Mouse (Mus musculus): ENCODE results near the gene Cby1. TPM values are rescaled to one million over a fixed set of nuclear protein-coding genes. Genes with fewer than 3 reads are reported as not detected.
"Not testable (repeated sequence)": the region's sequence is repeated elsewhere in the genome, so short reads cannot be mapped to it uniquely, and the experiment has no call there.

Cby1 gene
- polyA plus RNA-seq, 1 experiment, result 31.5 TPM

DNA sequence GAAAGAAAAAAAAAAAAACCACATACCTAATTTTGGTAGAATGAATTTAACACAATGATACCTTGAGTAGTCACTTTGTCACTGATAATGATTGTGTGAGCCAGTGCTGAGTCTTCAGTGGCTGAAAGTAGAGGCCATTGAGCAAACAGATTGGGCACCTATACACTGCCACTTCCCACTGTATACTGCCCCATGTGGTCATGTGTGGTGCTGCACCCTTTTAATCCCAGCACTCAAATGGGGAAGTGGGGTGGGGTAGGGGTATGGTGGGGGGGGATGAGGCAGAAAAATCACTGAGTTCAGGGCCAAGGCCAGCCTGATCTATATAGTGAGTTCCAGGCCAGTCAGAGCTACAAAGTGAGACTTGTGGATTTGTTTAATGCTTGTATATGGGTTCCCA is 8.4 kb upstream of the Cby1 start:
- TF ChIP-seq POLR2A (IDR thresholded peaks at IDR 0.05; ENCODE audit: borderline replicate concordance, extremely low read depth, insufficient read depth, insufficient read length, poor library complexity, severe bottlenecking), result no peak
- peak; percentile 68; the same call in 1 of the 2 replicates for TF ChIP-seq CTCF (IDR thresholded peaks at IDR 0.05; ENCODE audit: borderline replicate concordance, extremely low read depth, insufficient read depth, insufficient read length)
- peak; percentile 20 for DNase-seq (ENCODE audit: low read depth)

DNA sequence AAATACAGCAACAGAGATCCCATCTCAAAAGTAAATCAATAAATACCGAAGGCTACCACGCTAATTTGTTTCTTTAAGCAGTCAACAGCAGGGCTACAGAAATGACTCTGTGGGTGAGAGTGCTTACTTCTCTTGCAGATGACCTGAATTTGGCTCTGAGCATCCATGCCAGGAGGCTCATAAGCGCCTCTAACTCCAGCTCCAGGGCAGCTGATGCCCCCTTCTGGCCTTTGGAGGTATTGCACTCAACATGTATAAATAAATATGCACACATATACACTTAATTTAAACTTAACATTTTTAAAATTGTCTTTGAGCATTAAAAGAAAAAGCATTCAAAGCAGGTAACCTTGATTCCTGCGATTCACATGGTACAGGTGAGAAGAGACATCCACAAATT is 7.5 kb upstream of the Cby1 start:
- no peak for DNase-seq (ENCODE audit: low read depth)

DNA sequence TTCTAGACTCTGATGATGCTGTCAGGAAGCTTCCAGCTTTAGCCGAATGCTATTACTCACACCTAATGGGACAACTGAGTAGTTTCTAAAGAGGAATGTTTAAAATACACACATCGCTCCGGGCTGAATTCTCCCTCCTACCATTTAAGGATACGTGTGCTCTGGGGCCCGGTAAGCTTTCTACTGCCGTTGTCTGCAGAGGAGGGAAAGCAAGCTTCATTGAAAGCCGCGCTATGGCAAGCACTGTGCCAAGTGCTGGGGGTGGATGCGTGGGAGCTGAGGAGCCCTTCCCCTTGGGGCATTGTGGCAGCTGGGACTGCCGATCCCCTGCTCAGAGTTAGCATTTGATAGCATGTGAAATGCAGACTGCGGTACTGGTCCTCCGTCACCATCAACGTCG is 2.5 kb upstream of the Cby1 start:
- DNase-seq (ENCODE audit: low read depth), result no peak
- TF ChIP-seq POLR2A (IDR thresholded peaks at IDR 0.05; ENCODE audit: borderline replicate concordance, extremely low read depth, insufficient read depth, insufficient read length, poor library complexity, severe bottlenecking) (no peak), CTCF (IDR thresholded peaks at IDR 0.05; ENCODE audit: borderline replicate concordance, extremely low read depth, insufficient read depth, insufficient read length) (no peak)

More for the DNA sequence above, 7.5 kb upstream of the Cby1 start:
- TF ChIP-seq CTCF (IDR thresholded peaks at IDR 0.05; ENCODE audit: borderline replicate concordance, extremely low read depth, insufficient read depth, insufficient read length), result peak; percentile 52; the same call in 1 of the 2 replicates
- no peak for TF ChIP-seq POLR2A (IDR thresholded peaks at IDR 0.05; ENCODE audit: borderline replicate concordance, extremely low read depth, insufficient read depth, insufficient read length, poor library complexity, severe bottlenecking)

DNA sequence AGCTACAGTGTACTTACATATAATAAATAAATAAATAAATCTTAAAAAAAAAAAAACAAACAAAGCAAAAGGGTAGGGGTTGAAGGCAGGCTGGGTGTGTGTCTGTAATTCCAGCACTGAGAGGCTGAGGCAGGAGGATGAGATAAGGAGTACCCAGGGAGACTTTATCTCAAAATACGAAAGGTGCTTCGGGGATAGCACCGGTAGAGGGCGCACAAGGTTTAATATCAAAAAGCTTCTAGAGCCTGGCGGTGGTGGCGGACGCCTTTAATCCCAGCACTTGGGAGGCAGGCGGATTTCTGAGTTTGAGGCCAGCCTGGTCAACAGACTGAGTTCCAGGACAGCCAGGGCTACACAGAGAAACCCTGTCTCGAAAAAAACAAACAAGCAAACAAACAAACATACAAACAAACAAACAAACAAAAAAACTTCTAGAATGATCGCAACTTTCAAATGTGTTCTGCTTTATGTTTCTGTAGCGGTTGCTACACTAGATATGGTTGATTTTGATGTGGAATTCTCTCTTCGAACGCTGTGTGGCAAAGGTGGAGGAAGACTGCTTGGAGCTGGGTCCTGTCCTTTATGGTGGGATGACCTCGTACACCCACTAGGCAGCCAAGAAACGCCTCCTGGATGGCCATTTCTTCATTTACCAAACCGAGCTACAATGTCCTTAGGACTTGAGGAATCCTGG is 1.0 kb upstream of the Cby1 start:
- no peak for TF ChIP-seq POLR2A (IDR thresholded peaks at IDR 0.05; ENCODE audit: borderline replicate concordance, extremely low read depth, insufficient read depth, insufficient read length, poor library complexity, severe bottlenecking)
- TF ChIP-seq CTCF (IDR thresholded peaks at IDR 0.05; ENCODE audit: borderline replicate concordance, extremely low read depth, insufficient read depth, insufficient read length), result peak; percentile 64; the same call in 1 of the 2 replicates
- DNase-seq (ENCODE audit: low read depth), result peak; percentile 91

DNA sequence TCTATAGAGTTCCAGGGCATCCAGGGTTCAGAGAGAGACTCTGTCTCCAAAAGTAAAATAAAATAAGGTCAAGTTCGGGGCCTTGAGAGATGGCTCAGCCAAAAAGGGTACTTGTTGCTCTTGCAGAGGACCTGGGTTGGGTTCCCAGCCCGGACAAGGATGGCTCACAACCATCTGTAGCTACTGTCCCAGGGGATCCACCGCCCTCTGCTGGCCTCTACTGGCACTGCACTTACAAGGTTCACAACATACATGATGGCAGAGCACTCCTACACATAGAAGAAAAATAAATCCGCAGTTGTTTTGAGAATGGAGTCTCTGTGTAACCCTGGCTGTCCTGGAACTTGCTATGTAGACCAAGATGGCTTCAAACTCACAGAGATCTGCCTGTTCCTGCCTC is 2.9 kb downstream of the Cby1 start:
- no peak for TF ChIP-seq POLR2A (IDR thresholded peaks at IDR 0.05; ENCODE audit: borderline replicate concordance, extremely low read depth, insufficient read depth, insufficient read length, poor library complexity, severe bottlenecking)
- TF ChIP-seq CTCF (IDR thresholded peaks at IDR 0.05; ENCODE audit: borderline replicate concordance, extremely low read depth, insufficient read depth, insufficient read length), result peak; percentile 46; the same call in 1 of the 2 replicates
- no peak for DNase-seq (ENCODE audit: low read depth)

DNA sequence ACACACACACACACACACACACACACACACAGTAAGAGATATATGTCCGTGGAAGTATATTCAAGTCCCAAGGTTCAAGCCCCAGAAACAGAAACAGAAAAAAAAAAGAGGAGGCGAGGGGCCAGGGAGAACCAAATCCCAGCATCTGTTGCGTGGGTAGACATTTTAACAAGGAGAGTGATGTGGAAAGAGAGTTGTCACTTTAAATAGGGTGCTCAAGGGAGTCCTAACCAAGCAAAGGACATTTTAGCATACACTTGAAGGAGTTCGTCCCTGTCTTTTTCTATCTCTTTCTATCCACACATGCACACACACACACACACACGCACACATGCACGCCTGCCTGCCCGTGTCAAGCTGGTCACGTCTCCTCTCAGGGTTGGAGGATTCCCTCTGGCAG is 5.7 kb downstream of the Cby1 start:
- DNase-seq (ENCODE audit: low read depth), result no peak
- no peak for TF ChIP-seq CTCF (IDR thresholded peaks at IDR 0.05; ENCODE audit: borderline replicate concordance, extremely low read depth, insufficient read depth, insufficient read length)
- no peak for TF ChIP-seq POLR2A (IDR thresholded peaks at IDR 0.05; ENCODE audit: borderline replicate concordance, extremely low read depth, insufficient read depth, insufficient read length, poor library complexity, severe bottlenecking)

DNA sequence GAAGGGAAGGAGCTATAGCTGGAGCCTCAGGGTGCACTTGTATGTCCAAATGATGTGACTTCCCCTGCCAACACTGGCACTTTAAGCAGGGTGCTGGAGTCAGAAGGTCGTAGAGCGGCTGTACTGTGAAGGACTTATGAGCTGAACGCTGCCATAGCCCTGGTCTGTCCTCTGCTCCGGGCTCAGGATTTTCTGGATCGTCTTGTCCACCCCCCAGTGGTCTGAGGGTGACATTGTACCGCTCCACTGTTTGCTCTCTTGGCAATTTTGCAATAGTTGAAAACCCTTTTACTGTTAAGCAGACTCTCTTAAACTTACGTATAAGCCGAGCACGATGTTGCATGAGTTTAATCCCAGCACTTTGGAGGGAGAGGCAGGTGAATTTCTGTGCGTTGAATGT is 10.2 kb downstream of the Cby1 start:
- TF ChIP-seq CTCF (IDR thresholded peaks at IDR 0.05; ENCODE audit: borderline replicate concordance, extremely low read depth, insufficient read depth, insufficient read length) (peak; percentile 11; the same call in 1 of the 2 replicates), POLR2A (IDR thresholded peaks at IDR 0.05; ENCODE audit: borderline replicate concordance, extremely low read depth, insufficient read depth, insufficient read length, poor library complexity, severe bottlenecking) (no peak)
- DNase-seq (ENCODE audit: low read depth), result no peak

DNA sequence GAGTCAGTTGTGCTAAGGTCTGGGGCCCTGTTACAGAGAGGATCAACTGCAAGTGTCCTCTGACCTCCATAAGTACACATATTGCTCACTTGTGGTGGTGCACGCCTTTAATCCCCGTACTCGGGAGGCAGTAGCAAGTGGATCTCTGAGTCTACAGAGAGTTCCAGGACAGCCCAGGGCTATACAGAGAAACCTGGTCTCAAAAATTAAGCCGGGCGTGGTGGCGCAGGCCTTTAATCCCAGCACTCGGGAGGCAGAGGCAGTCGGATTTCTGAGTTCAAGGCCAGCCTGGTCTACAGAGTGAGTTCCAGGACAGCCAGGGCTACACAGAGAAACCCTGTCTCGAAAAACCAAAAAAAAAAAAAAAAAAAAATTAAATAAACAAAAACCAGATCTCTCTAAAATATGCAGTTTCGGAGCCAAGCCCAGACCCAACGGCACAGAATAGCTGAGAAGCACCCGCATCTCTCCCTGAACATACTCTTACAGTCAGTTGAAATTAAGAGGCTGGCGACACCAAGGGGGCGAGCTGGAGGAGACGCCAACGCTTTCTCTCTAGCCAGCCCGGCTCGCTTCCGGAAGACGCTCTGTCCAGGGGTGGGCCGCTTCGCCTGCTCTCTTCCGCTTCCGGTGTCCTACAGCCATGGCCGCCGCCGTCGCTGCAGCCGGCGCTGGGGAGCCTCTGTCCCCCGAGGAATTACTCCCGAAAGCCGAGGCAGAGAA is 11.4 kb downstream of the Cby1 start, which contains the start of gene Tomm22:
Gene Tomm22 (plus strand): TSS at position 613 of the 723 bp plus-strand sequence.
- peak; percentile 41; the same call in 1 of the 2 replicates for TF ChIP-seq POLR2A (IDR thresholded peaks at IDR 0.05; ENCODE audit: borderline replicate concordance, extremely low read depth, insufficient read depth, insufficient read length, poor library complexity, severe bottlenecking)
- peak; percentile 71 for TF ChIP-seq CTCF (IDR thresholded peaks at IDR 0.05; ENCODE audit: borderline replicate concordance, extremely low read depth, insufficient read depth, insufficient read length)
- peak; percentile 98 for DNase-seq (ENCODE audit: low read depth)

DNA sequence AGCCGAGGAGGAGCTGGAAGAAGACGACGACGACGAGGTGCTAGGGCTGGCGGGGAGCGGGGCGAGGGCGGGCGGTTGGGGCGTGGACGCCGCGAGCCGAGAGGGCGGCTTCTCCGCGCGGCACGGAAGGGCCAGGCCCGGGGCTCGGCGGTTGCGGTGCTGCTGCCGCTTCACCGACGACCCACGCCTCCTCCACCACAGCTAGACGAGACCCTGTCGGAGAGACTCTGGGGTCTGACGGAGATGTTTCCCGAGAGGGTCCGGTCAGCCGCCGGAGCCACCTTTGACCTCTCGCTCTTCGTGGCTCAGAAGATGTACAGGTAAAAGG is 11.9 kb downstream of the Cby1 start:
- no peak for TF ChIP-seq CTCF (IDR thresholded peaks at IDR 0.05; ENCODE audit: borderline replicate concordance, extremely low read depth, insufficient read depth, insufficient read length)
- no peak for TF ChIP-seq POLR2A (IDR thresholded peaks at IDR 0.05; ENCODE audit: borderline replicate concordance, extremely low read depth, insufficient read depth, insufficient read length, poor library complexity, severe bottlenecking)
- no peak for DNase-seq (ENCODE audit: low read depth)

DNA sequence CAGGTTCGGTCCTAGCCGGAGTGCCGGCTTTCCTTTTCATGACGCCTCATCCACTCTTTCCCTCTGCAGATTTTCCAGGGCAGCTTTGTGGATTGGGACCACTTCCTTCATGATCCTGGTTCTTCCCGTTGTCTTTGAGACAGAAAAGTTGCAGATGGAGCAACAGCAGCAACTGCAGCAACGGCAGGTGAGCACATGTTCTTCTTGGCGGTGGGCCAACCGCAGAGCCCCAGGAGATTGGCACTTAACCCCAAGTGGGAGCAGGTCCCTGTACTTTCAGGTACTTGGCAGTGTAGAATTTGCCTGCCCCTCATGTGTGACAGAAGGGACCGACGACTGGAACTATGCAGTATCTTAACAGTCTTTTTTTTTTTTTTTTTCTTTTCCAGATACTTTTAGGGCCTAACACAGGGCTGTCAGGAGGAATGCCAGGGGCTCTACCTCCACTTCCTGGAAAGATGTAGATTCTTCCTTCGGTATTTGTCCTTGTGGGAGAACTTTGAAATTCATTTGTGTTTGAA is 12.9 kb downstream of the Cby1 start:
- not testable (repeated sequence) for DNase-seq (ENCODE audit: low read depth)

DNA sequence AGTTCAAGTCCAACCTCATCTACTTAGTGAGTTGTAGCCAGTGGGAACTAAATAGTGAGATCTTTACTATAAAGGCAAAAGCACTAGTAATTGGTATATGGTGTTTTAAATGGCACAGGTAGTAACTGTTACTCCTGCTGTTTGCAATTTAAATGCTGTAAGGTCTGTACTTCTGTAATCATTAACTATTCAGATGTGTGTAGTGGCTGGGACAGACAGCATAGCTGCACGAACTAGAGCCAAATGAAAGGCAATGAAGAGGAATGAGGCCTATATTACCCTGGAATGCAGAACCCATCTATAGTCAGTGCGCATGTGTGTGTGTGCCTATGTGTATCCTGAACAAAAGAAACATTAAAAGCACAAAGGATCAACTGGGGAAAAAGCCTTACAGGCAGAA is 18.9 kb downstream of the Cby1 start:
- no peak for TF ChIP-seq CTCF (IDR thresholded peaks at IDR 0.05; ENCODE audit: borderline replicate concordance, extremely low read depth, insufficient read depth, insufficient read length)
- TF ChIP-seq POLR2A (IDR thresholded peaks at IDR 0.05; ENCODE audit: borderline replicate concordance, extremely low read depth, insufficient read depth, insufficient read length, poor library complexity, severe bottlenecking), result no peak
- DNase-seq (ENCODE audit: low read depth), result no peak

DNA sequence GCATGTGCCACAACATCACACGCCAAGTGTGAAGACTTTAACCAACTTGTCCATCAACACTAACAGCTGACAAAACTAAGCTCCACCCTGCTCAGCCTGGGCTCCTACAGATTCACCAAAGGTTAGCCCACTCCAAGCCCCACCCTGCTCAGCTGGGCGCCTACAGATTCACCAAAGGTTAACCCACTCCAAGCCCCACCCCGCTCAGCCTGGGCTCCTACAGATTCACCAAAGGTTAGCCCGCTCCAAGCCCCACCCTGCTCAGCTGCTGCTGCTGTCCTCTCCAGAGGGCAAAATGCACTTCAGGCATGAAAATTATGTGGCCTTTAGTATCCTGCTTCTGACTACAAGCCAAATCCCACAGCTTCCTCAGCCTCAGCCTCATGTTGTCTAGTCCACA is 23.0 kb downstream of the Cby1 start:
- TF ChIP-seq POLR2A (IDR thresholded peaks at IDR 0.05; ENCODE audit: borderline replicate concordance, extremely low read depth, insufficient read depth, insufficient read length, poor library complexity, severe bottlenecking), result no peak
- no peak for TF ChIP-seq CTCF (IDR thresholded peaks at IDR 0.05; ENCODE audit: borderline replicate concordance, extremely low read depth, insufficient read depth, insufficient read length)
- no peak for DNase-seq (ENCODE audit: low read depth)
